Mouse (Mus musculus): ENCODE measurements around the gene Alcam.

Alcam gene

DNA sequence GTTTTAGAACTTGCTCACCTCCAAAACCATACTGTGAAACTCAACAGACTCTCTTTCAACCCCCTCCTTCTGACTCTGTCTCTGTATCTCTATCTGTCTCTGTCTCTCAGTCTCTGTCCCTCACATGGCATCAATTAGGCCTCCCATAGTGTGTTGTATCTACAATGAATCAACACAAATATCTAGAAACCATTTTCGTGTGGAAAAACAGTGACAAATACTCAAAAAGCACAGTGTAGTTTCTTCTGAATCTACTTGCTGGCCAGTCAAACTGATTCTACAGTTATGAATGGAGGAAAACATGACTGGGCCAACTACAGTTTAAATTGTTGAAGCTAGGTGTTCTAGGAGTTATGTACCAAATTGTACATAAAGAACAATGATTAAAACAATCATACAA is 10.8 kb downstream of the Alcam start:
- DNase-seq (ENCODE audit: extremely low read depth, low read depth), result no peak

DNA sequence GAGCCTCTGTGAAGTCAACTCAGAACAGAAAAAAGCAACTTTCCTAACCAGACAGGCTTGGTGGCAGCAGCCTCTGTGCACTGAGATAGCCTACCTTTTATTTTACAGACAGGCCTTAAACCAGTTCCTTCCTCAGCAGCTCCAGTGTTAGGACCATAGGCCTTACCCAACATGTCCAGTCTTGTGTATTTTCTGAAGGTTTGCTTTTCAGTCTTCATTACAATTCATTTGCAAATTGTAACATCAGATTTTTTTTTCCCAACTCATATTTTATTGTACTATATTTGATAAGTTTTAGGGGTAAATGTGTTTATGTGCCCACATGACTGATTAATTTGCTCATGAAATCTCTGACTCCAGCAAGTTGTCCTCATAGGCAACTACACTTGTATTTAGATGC is 14.3 kb downstream of the Alcam start:
- no peak for DNase-seq (ENCODE audit: extremely low read depth, low read depth)

DNA sequence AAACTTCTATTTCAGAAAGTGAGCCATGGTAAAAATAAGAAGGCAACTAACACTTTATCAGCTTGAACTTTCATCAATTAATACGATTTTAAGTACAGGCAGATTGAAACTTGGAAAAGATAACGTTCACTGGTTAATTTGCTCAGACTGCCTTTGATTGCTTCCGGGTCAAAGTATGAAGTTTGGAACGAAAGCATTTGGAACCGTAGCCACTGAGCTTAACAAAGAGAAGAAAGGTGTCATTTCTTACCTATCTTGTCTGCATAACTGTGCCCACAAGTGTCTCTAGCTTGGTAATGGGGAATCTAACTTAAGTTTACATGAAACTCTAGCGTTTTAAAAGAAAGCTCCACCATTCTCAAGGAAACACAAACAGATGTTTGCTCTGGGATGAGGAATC is 14.9 kb downstream of the Alcam start:
- DNase-seq (ENCODE audit: extremely low read depth, low read depth), result no peak

DNA sequence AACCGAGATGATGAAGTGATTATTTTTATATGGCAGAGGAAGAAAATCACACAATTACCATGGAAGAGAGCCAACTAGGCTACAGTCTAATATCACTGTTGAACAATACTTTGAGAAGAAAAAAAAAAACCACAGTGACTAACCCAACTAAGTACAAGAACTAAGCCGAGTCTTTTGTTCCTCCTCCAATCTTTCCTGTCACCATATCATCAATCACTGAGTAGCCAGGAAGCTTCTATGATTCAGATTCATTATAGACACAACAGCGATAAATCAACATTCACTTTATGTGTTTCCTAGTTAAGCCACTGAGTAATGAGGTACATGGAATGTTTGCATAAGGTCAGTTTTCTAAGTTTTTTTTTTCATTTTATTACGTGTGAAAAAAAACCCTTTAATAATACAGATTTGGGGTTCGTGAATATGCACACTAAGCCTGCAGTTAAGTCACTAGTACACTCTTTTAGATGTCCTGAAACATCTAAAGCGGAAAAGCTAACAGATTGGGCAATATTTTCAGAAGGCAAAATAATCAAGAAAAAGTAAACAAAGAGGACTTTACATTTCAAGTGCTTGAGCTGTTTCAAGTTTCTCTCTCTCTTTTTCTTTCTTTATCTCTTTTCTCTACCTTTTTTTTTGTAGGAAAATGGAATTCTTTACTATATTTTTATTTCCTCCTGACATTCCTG is 15.5 kb downstream of the Alcam start:
- DNase-seq (ENCODE audit: extremely low read depth, low read depth), result no peak

DNA sequence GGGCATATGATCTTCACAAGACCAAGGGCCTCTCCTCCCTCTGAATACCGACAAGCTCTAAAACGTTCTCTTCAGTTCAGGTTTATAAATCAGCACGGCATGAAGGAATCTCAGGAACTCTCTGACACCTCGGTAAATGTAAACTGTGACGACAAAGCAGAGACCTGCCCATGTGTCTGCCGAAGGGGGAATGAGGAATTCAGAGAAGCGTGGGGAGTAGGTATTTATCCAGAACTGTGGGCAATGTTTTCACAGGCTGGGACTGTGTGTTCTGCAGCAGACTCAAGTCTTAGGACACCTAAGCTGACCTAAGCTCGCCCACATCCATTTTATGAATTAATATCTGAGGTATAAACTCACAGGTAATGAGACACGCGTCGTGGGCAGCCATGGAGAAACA is 20.7 kb downstream of the Alcam start:
- no peak for DNase-seq (ENCODE audit: extremely low read depth, low read depth)

DNA sequence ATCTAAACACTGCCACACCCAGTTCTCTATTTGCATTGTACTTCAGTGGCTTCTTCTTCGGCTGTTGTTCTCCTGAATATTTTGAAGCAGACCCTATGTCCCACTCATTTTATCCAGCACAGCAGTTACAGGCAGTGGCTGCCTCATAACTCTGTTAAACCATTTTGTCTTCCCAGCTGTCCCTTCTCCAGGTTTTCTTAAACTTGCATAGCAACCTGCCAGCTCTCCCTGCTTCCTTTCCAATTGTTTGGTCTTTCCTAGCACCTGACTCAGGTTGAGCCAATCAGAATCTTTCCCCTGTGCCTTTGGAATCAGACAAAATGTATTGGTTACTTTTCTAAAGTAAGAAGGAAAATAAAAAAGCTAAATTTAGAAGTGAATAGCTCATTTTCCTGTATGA is 21.8 kb downstream of the Alcam start:
- DNase-seq (ENCODE audit: extremely low read depth, low read depth), result no peak

DNA sequence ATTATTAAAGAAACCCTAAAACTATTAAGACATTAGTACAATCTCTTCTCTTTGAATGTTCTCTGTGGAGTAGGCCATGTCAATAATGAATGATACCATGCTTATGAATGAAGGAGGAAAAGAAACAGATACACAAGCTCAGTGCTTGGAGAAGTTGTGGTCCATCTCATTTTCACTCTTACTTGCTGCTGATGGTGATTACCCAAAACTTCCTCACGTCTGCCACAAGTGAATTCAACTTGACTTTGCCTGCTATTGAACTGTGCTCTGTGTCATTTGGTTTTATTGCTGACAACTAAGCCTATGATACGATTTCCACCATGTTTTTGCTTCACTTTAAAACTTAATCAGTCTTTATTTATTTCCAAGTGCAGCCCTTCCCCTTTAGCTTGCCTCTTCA is 22.3 kb downstream of the Alcam start:
- DNase-seq (ENCODE audit: extremely low read depth, low read depth), result no peak

DNA sequence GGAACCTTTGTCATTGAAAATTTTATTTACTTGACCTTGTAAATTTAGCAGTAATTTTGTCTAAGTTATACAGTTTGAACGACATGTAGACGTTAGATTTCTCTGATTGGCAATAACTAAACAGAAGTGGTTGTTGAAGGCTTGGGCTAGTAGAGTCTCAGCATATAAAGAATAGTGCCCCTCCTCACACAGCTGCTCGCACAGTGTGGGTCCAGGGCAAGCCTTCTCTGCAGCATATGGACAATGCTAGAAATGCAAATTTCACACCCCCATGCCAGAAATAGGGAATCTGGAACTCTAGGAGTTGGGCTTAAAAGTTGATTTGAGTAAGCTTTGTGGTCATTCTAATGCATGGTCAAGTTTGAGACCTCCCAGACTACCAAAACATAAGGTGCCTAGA is 23.8 kb downstream of the Alcam start:
- no peak for DNase-seq (ENCODE audit: extremely low read depth, low read depth)

DNA sequence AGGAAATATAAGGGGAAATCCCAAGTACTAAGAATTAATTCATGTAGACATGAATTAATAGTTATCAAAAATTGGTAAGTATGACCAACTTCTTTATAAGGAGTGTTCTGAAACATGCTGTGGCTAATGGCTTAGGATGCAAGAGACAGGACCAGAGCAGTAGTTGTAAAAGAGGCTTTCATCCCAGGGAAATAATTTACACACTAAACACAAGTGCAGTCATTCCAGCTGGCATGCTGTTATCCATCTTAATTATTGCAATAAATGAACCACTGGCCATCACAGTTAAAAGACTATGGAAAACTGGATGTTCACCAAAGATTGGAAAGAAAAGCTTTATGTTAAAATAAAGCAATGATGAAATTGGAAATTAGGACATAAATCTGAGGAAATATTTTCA is 24.2 kb downstream of the Alcam start:
- DNase-seq (ENCODE audit: extremely low read depth, low read depth), result no peak

DNA sequence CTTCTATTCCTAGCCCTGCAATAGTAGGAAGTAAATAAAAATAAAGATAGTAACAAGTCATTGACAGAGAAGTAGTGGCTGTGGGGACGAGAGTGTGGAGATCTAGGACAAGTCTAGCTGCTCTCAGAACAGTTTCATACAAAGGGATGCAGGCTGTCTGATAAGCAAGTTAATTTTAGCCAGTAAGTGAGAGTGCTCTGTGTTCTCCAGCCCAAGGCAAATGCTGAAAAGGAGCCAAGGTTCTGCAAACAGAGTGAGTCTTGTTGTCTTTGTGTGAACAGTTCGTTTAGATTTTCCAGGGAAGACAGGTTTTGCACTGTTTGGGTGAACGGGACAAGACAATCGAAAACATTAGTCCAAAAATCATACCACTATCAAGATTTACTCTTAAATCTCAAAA is 25.4 kb downstream of the Alcam start:
- no peak for DNase-seq (ENCODE audit: extremely low read depth, low read depth)

DNA sequence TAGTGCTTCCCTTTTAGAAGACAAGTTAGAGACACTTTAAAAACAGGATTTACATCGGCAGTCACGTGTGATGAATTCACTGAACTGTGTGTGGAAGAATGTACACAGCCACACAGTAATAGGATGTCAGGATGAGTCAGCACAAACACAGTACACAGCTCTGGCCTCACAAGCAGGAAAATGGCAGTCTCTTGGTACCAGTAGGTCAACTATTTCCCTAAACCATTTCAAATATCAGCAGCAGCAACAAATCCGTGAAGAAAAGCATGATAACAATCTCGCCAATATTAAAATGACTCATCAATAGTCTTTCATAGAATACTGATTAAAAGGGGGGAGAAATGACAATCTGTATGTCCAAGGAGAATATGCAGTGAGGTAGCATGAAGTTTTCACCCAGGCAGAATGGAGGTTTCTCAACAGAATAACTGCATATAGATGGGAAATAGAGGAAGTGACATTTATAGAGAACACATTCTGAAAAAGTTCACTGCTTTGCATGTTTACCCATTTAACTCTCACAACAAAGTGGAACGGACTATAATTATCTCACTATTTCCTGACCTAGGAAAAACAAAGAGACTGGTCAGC is 35.2 kb downstream of the Alcam start:
- no peak for DNase-seq (ENCODE audit: extremely low read depth, low read depth)

DNA sequence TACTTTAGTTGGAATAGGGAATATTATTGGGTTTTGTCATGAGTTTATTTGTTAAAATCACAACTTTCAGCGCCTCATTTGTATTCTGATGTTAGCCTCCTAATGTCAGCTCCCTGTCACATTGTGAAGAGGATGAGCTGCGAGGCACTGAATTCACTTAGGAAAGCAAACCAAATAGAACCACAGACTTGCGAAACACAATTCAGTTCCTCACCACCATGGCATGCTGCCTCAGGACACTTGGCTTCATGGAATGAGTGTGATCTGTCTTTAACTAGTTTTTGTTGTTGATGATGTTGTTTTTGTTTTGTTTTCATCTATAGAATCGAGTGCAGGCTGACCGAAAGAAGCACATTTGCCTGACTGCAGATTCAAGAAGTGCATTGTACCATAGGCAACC is 35.9 kb downstream of the Alcam start:
- no peak for DNase-seq (ENCODE audit: extremely low read depth, low read depth)

DNA sequence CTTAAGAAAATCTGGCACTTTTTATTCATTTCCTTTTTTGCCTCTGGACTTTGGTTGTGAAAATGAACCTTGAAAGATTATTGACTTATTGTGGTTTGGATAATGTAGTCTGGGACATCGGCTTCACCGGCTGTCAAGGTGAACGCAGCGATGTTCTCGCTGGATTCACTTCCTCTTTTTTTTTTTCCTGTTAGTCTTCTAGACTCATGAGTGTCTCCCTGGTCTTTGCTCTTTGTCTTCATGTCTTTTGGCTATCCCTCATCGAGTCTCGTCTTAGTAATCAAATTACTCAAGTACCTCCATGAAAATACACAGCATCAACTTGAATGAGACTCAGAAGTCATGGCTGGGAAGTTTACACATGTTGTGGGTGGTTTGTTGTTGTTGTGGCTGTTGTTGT is 36.7 kb downstream of the Alcam start:
- DNase-seq (ENCODE audit: extremely low read depth, low read depth), result peak; percentile 11

DNA sequence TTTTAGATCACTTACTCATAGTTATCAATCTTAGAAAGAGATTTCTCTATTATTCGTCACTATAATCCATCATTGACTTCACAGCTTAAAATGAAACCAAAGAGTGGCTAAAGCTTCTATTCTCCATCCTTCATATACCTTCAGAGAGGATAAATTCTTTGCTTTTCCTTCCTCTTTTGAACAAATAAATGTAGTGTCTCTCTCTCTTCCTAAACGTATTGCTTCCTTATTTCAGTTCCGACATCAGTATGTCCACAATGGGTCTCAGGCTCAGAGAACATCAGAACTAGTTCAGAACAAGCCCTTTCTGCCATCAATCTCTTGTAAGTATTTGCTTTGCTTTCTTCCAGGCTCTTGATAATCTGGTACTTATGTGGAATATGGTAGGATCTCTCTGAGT is 40.2 kb downstream of the Alcam start:
- DNase-seq (ENCODE audit: extremely low read depth, low read depth), result no peak

DNA sequence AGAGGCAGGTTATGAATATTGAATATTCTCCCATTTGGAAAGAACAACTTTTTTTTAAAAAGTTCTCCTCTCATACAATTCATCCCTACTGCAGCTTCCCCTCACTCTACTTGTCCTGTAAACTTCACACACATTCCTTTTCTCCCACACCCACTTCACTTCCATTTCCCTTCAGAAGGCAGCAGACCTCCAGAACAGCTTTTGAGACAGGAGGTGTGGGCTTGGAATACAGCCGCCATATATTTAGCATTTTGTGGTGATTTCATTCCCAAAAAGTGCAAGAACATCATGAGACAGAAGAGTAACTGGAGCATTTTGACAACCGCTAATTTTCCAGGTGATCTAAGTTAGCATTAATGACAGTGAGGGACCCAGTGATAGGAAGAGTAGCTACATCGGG is 47.8 kb downstream of the Alcam start:
- DNase-seq (ENCODE audit: extremely low read depth, low read depth), result no peak

DNA sequence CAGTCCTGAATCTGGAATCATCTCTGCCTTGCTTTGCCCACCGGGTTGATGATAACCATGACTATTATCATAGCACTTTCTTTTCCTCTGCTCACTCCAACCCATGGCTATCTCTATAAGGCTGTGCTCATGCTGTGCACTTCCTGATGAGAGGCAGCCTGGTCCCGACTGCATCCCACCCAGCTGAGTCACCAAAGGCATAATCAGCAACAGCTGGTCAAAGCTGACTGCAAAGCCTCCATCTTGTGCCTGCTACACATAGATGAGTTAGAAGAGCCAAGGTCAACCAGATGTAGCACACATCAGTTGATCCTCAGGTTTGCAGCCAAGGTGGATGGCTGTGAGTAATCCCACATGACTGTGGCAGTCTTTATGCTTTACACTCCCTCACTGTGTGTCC is 48.6 kb downstream of the Alcam start:
- no peak for DNase-seq (ENCODE audit: extremely low read depth, low read depth)

DNA sequence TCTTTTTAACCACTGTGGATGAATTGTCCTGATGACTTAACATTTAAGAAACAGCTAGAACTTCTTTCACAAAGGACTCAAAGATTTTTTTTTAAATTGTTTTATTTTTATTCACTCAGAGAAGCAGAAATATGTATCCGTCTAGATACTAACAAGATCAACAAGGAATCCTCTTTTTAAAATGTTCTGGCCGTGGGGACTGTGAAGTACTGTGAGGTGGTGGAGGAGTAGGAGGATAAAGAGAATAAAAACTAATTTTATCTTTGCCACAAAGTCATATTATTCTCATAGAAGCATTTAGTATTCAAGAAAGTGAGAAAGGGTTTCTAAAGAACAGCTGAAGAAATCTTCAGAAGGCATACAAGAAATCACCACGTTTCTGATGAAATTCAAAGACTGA is 54.8 kb downstream of the Alcam start:
- DNase-seq (ENCODE audit: extremely low read depth, low read depth), result no peak

DNA sequence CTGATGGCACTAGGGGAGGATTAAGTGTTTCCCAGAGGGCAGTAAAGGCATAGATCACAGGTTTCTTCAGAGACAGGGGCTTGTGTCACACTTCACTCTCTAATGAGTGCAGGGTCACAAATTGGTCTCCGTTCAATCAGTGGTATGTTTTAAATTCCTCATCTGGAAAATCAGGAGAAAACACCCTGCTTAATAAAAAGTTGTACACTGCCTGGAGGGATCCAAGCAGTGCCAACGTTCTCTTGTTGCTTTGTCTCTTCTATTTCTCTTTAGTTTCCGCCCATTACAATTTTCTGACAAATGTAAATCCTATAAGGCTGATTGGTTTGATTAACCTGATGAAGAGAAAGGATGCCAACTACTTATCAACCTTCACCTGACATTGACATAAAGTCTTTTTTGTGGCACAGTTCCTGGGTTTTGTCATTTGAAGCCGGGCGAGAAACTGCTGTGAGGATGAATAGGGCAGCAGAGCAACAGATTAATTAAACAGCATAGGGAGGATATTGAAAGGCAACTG is 67.0 kb downstream of the Alcam start:
- no peak for DNase-seq (ENCODE audit: extremely low read depth, low read depth)

DNA sequence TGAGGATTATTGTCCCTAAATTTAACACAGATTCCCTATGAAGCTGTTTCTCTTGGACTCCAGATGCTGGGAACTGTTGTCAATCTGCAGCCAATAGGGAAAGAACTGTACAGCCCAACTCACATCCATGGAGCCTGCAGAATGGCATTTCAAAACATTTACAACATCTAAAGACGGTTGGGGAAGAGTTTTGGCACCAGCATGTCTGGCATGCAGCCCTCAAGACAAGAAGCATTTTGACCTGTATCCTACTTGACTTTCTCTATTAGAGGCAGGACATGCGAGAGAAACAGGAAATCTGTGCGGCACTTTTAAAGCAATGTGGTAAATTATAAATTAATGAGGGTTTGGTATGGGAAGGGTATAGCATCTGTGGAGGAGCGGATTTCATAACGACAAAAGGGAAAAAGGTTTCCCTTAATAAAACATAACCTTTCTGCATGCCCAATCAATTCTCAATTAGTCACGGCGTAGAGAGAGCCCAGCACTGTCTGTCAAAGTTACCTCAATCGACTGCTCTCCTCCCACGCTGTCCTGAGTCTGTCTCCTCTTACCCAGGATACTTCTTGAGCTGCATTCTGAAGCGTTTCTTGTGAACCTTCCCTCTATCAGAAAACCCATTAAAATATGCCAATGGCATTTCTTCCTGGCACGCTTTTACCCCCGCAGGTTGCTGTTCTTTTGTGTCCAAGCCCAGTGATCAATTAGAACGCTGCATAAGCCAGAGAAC is 70.3 kb downstream of the Alcam start:
- DNase-seq (ENCODE audit: extremely low read depth, low read depth), result no peak

DNA sequence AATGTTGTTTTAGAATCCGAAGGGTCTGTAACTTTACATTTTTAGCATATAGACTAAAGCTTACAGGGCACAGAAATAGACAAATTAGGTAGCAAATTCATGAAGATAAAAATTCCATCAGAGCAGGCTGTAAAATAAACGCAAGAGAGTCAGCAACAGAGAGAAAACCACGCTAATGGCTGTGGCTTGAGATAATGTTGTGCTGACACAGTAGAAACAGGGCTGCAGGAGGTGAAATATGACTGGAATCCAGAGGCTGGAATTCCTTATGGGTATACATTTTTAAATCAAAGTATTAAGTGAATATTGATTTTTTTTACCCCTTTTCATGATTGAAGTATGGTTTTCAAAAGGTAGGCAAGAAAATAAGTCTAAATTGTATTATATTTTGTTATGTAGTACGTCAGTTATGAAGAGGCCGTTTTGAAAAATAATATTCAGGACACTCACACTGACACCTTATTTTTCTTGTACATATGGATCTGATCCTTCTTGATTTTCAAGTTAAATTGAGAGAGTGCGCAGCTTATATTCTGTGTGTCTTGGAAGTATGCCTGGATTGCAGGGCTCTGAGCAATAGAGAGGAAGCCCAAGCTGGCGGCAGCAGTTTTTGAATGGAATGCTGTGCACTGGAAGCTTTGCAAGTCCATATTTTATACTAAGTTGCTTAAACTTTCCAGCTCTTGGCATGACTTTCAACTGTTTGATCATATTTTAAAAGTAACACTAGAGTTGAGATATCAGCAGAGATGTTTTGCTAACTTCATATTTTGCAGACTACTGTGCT is 74.9 kb downstream of the Alcam start:
- DNase-seq (ENCODE audit: extremely low read depth, low read depth), result no peak

DNA sequence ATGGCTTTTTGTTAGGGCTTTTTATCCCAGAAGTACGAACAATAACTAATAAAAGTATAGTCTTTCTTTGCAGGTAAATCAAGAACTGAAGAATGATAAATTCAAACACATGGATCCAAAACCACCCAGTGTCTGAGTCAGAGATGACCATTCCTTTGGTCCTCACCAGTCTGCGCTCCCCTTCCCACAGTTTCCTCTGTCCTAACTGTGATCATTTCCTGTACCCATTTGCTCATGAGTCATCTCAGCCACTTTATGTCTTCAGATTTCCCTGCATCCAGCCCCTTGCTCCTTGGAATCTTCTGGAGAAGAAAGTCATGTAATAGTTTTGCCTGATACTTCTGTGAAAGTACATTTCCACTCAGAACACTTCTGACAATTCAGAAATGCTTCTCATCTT is 77.0 kb downstream of the Alcam start:
- DNase-seq (ENCODE audit: extremely low read depth, low read depth), result no peak

DNA sequence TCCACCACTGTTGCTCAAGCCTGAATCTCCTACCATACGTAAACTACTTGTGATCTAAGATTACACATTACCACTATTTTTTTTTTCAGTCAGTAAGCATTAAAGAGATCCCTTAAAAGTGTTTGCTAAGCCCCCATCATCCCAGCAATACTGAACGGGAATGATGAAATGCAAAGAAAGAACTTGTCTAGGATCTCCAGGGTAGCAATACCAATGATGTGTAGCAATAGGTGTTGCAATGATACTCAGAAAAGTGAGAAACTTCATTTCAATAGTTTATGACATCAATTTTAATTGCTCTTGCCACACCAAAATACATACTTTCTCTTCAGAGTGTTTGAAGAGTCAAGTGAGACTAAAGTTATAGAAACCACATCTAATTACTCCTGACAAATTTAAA is 81.9 kb downstream of the Alcam start:
- no peak for DNase-seq (ENCODE audit: extremely low read depth, low read depth)
